Mouse (Mus musculus) MEL (cell line): ENCODE data around the gene Slc23a2. TPM values are rescaled to one million over a fixed set of nuclear protein-coding genes. Genes with fewer than 3 reads are reported as not detected.

ENCODE experiments used
- DNase-seq: peaks from one replicate; pipeline ENCODE4 v3.0.0; 2011; ENCODE audit warnings: low read depth, low spot score
- H3K27ac ChIP-seq: 2 replicates; pipeline ENCODE4 v1.5.1; 2012; ENCODE audit warnings: low read depth, mild to moderate bottlenecking, control low read depth, low read length, moderate library complexity; ENCODE audit not compliant: control insufficient read depth
- H3K27me3 ChIP-seq, 2 experiments: fragments of 150-350 bp in 1 of 2; sonication (generic) in 1 of 2; 2 replicates each; pipeline ENCODE4 v1.6.1; 2012; ENCODE audit warnings: low read length in 2 of 2, mild to moderate bottlenecking in 2 of 2, improper control_type of control experiment in 1 of 2, moderate library complexity in 1 of 2; ENCODE audit not compliant: insufficient read depth in 2 of 2, control insufficient read depth in 1 of 2
- H3K36me3 ChIP-seq, 2 experiments: 2 replicates each; pipeline ENCODE4 v1.6.1; 2012 to 2014; ENCODE audit warnings: low read length in 2 of 2, improper control_type of control experiment in 1 of 2, inconsistent platforms in 1 of 2, mild to moderate bottlenecking in 1 of 2; ENCODE audit not compliant: insufficient read depth in 2 of 2, control insufficient read depth in 1 of 2
- H3K4me1 ChIP-seq, 2 experiments: fragments of 150-350 bp in 1 of 2; sonication (generic) in 1 of 2; 2 replicates each; pipeline ENCODE4 v1.6.1; 2012; ENCODE audit warnings: low read length in 2 of 2, improper control_type of control experiment in 1 of 2, mild to moderate bottlenecking in 1 of 2; ENCODE audit not compliant: insufficient read depth in 2 of 2, control insufficient read depth in 1 of 2
- H3K4me3 ChIP-seq, 2 experiments: fragments of 150-350 bp in 1 of 2; sonication (generic) in 1 of 2; 2 replicates each; pipeline ENCODE4 v1.5.1; 2012; ENCODE audit warnings: low read depth in 2 of 2, low read length in 2 of 2, mild to moderate bottlenecking in 2 of 2, moderate library complexity in 2 of 2, control low read depth in 1 of 2, improper control_type of control experiment in 1 of 2; ENCODE audit not compliant: control insufficient read depth in 1 of 2, insufficient read depth in 1 of 2
- H3K79me2 ChIP-seq: 2 replicates; pipeline ENCODE4 v1.6.1; 2012; ENCODE audit warnings: mild to moderate bottlenecking, low read length, moderate library complexity; ENCODE audit not compliant: control insufficient read depth, poor library complexity, insufficient read depth
- H3K9ac ChIP-seq: 2 replicates; pipeline ENCODE4 v1.6.1; 2012; ENCODE audit warnings: low read depth, mild to moderate bottlenecking, control low read depth, low read length, moderate library complexity; ENCODE audit not compliant: control insufficient read depth, poor library complexity, severe bottlenecking
- H3K9me3 ChIP-seq: fragments of 150-350 bp; sonication (generic); replicated peaks from 2 replicates; pipeline ENCODE4 v1.6.1; 2012; ENCODE audit warnings: mild to moderate bottlenecking, low read length, improper control_type of control experiment, moderate library complexity; ENCODE audit not compliant: insufficient read depth
- CHD1 ChIP-seq: IDR thresholded peaks from 2 replicates; pipeline ENCODE4 v1.6.1; 2012; ENCODE audit warnings: low read depth, mild to moderate bottlenecking, inconsistent platforms, low read length, improper control_type of control experiment
- CHD2 ChIP-seq: IDR thresholded peaks from 2 replicates; pipeline ENCODE4 v1.6.1; 2011; ENCODE audit warnings: low read length, improper control_type of control experiment
- CTCF ChIP-seq, 3 experiments: IDR thresholded peaks in 2 of 3; conservative IDR thresholded peaks in 1 of 3; 2 replicates each; pipeline ENCODE4 v1.5.1; 2011 to 2012; ENCODE audit warnings: low read length in 3 of 3, low read depth in 2 of 3, mild to moderate bottlenecking in 2 of 3, improper control_type of control experiment in 1 of 3, inconsistent platforms in 1 of 3, mixed read lengths in 1 of 3, moderate library complexity in 1 of 3; ENCODE audit not compliant: control insufficient read depth in 1 of 3, insufficient read depth in 1 of 3, poor library complexity in 1 of 3, severe bottlenecking in 1 of 3
- E2F4 ChIP-seq: IDR thresholded peaks from 2 replicates; pipeline ENCODE4 v1.6.1; 2011; ENCODE audit warnings: low read depth, low read length, improper control_type of control experiment, borderline replicate concordance
- JUND ChIP-seq: IDR thresholded peaks from 2 replicates; pipeline ENCODE4 v1.6.1; 2011; ENCODE audit warnings: low read depth, mild to moderate bottlenecking, improper control_type of control experiment, low read length
- KAT2A ChIP-seq: conservative IDR thresholded peaks from 2 replicates; pipeline ENCODE4 v1.6.1; 2012; ENCODE audit warnings: low read depth, low read length, improper control_type of control experiment, inconsistent platforms
- MAX ChIP-seq: IDR thresholded peaks from 2 replicates; pipeline ENCODE4 v1.6.1; 2011; ENCODE audit warnings: low read length, improper control_type of control experiment
- MAZ ChIP-seq: IDR thresholded peaks from 2 replicates; pipeline ENCODE4 v1.6.1; 2012; ENCODE audit warnings: low read depth, mild to moderate bottlenecking, inconsistent platforms, low read length, improper control_type of control experiment
- MYB ChIP-seq: IDR thresholded peaks from 2 replicates; pipeline ENCODE4 v1.6.1; 2011; ENCODE audit warnings: mild to moderate bottlenecking, low read depth, low read length, improper control_type of control experiment
- MYC ChIP-seq: IDR thresholded peaks from 2 replicates; pipeline ENCODE4 v1.6.1; 2011; ENCODE audit warnings: low read depth, mild to moderate bottlenecking, low read length, improper control_type of control experiment, moderate library complexity
- NELFE ChIP-seq: IDR thresholded peaks from 2 replicates; pipeline ENCODE4 v1.6.1; 2011; ENCODE audit warnings: low read depth, low read length, improper control_type of control experiment
- NRF1 ChIP-seq: IDR thresholded peaks from 2 replicates; pipeline ENCODE4 v1.6.1; 2014; ENCODE audit warnings: low read depth, mild to moderate bottlenecking, inconsistent platforms, low read length, improper control_type of control experiment, moderate library complexity; ENCODE audit not compliant: poor library complexity, insufficient read depth, severe bottlenecking
- POLR2A ChIP-seq, 2 experiments: IDR thresholded peaks; 2 replicates each; pipeline ENCODE4 v1.6.1; 2011 to 2012; ENCODE audit warnings: low read length in 2 of 2, mild to moderate bottlenecking in 2 of 2, control low read depth in 1 of 2, improper control_type of control experiment in 1 of 2, low read depth in 1 of 2, moderate library complexity in 1 of 2; ENCODE audit not compliant: control insufficient read depth in 1 of 2, insufficient read depth in 1 of 2, poor library complexity in 1 of 2
- POLR2AphosphoS5 ChIP-seq: IDR thresholded peaks from 2 replicates; pipeline ENCODE4 v1.6.1; 2012; ENCODE audit warnings: low read depth, borderline replicate concordance, mild to moderate bottlenecking, inconsistent platforms, low read length, moderate library complexity, mixed read lengths
- RCOR1 ChIP-seq: IDR thresholded peaks from 2 replicates; pipeline ENCODE4 v1.6.1; 2012; ENCODE audit warnings: low read depth, mild to moderate bottlenecking, inconsistent platforms, low read length, improper control_type of control experiment
- TCF12 ChIP-seq: IDR thresholded peaks from 2 replicates; pipeline ENCODE4 v1.6.1; 2014; ENCODE audit warnings: low read depth, mild to moderate bottlenecking, inconsistent platforms, low read length, improper control_type of control experiment, moderate library complexity
- UBTF ChIP-seq: IDR thresholded peaks from 2 replicates; pipeline ENCODE4 v1.6.1; 2012; ENCODE audit warnings: low read depth, mild to moderate bottlenecking, inconsistent platforms, low read length, improper control_type of control experiment, moderate library complexity, borderline replicate concordance; ENCODE audit not compliant: insufficient read depth
- USF1 ChIP-seq: IDR thresholded peaks from 2 replicates; pipeline ENCODE4 v1.6.1; 2014; ENCODE audit warnings: low read depth, mild to moderate bottlenecking, inconsistent platforms, low read length, improper control_type of control experiment, moderate library complexity
- USF2 ChIP-seq, 2 experiments: IDR thresholded peaks; 2 replicates each; pipeline ENCODE4 v1.6.1; 2011 to 2012; ENCODE audit warnings: improper control_type of control experiment in 2 of 2, low read length in 2 of 2, borderline replicate concordance in 1 of 2, inconsistent platforms in 1 of 2, low read depth in 1 of 2, mild to moderate bottlenecking in 1 of 2; ENCODE audit not compliant: insufficient read depth in 1 of 2
- ZC3H11A ChIP-seq: IDR thresholded peaks from 2 replicates; pipeline ENCODE4 v1.6.1; 2012; ENCODE audit warnings: low read depth, mild to moderate bottlenecking, inconsistent platforms, low read length, improper control_type of control experiment
- ZMIZ1 ChIP-seq: IDR thresholded peaks from 2 replicates; pipeline ENCODE4 v1.6.1; 2012; ENCODE audit warnings: low read depth, mild to moderate bottlenecking, inconsistent platforms, low read length, improper control_type of control experiment, moderate library complexity
- ZNF384 ChIP-seq: IDR thresholded peaks from 2 replicates; pipeline ENCODE4 v1.6.1; 2012; ENCODE audit warnings: low read depth, mild to moderate bottlenecking, inconsistent platforms, low read length, improper control_type of control experiment
- polyA plus RNA-seq, 2 experiments: library from polyadenylated mRNA; stranded (reverse) in 1 of 2; unstranded in 1 of 2; fragments of >175 nt in 1 of 2; fragments of >200 nt in 1 of 2; gene quantifications; 2 replicates each; pipeline versions ENCODE4 v1.2.1 to v1.2.4; 2012; ENCODE audit warnings: low replicate concordance in 2 of 2, low read depth in 1 of 2; ENCODE audit not compliant: insufficient read length in 2 of 2, insufficient read depth in 1 of 2, missing spikeins in 1 of 2
- total RNA-seq: library from RNA; depleted of rRNA; stranded (reverse); fragments of 300-350 nt; gene quantifications from 2 replicates; pipeline ENCODE4 v1.2.3, GENCODE M21; 2012

Gene Slc23a2
- total and polyA plus RNA-seq, 3 experiments: 7.9 to 10.3 TPM; not detected in 1

- no peak for DNase-seq
- H3K36me3 ChIP-seq: no peaks in the 10 kb centered on the region
- no peaks in the 10 kb centered on the region for H3K4me1 ChIP-seq
- TF ChIP-seq ZMIZ1: no peak
- no peak for TF ChIP-seq POLR2A (IDR thresholded peaks at IDR 0.05; ENCODE audit: control insufficient read depth in 1 of 2, insufficient read depth in 1 of 2, low read depth in 1 of 2, low read length in 2 of 2, poor library complexity in 1 of 2)
- TF ChIP-seq RCOR1: no peak
- no peak for TF ChIP-seq CHD2
- TF ChIP-seq USF1: no peak
- TF ChIP-seq POLR2AphosphoS5: no peak
- TF ChIP-seq ZNF384: no peak
- no peak for TF ChIP-seq MYC
- TF ChIP-seq TCF12: no peak
- no peak for TF ChIP-seq MAX
- no peak for TF ChIP-seq KAT2A
- TF ChIP-seq ZC3H11A: no peak
- TF ChIP-seq NRF1: no peak
- no peak for TF ChIP-seq CTCF (IDR thresholded peaks at IDR 0.05 in 2 of 3, conservative IDR thresholded peaks at IDR 0.05 in 1 of 3; ENCODE audit: control insufficient read depth in 1 of 3, insufficient read depth in 1 of 3, low read depth in 2 of 3, low read length in 3 of 3, poor library complexity in 1 of 3, severe bottlenecking in 1 of 3)
- H3K27ac ChIP-seq: no peak overlapping the region
- H3K27me3 ChIP-seq: no peaks in the 10 kb centered on the region
- no peaks in the 10 kb centered on the region for H3K9me3 ChIP-seq
- no peak overlapping the region for H3K4me3 ChIP-seq
- no peak overlapping the region for H3K9ac ChIP-seq
- H3K79me2 ChIP-seq: peaks cover 15% of the 10 kb centered on the region
These were observed 10.2 kb downstream of the Slc23a2 start for GRCm38 (mm10) chr2:132134758-132135157.

- Histone ChIP-seq H3K27ac (no peak overlapping the region), H3K27me3 (no peaks in the 10 kb centered on the region), H3K9me3 (no peaks in the 10 kb centered on the region), H3K79me2 (peaks cover 19% of the 10 kb centered on the region), H3K9ac (no peak overlapping the region), H3K4me1 (no peaks in the 10 kb centered on the region), H3K4me3 (no peak overlapping the region), H3K36me3 (no peaks in the 10 kb centered on the region)
- no peak for DNase-seq
- TF ChIP-seq MYB: no peak
- TF ChIP-seq JUND: no peak
- no peak for TF ChIP-seq CHD1
- no peak for TF ChIP-seq MAZ
- no peak for TF ChIP-seq USF2 (IDR thresholded peaks at IDR 0.05; ENCODE audit: borderline replicate concordance in 1 of 2, insufficient read depth in 1 of 2, low read depth in 1 of 2, low read length in 2 of 2)
- no peak for TF ChIP-seq UBTF
- no peak for TF ChIP-seq ZC3H11A
- TF ChIP-seq CHD2: no peak
- no peak for TF ChIP-seq NELFE
- TF ChIP-seq TCF12: no peak
- no peak for TF ChIP-seq E2F4
- TF ChIP-seq POLR2A (IDR thresholded peaks at IDR 0.05; ENCODE audit: control insufficient read depth in 1 of 2, insufficient read depth in 1 of 2, low read depth in 1 of 2, low read length in 2 of 2, poor library complexity in 1 of 2): no peak
These were observed 11.5 kb downstream of the Slc23a2 start for GRCm38 (mm10) chr2:132133436-132133835.
